Mouse (Mus musculus) hindbrain, embryonic 12.5 days (tissue): Measurements from ENCODE around the gene Stag1. TPM values are rescaled to one million over a fixed set of nuclear protein-coding genes. Genes with fewer than 3 reads are reported as not detected.

ENCODE experiments used
- ATAC-seq: fragments of 200-750 bp; cut with Nextera tagmentation; 2 replicates; pipeline ENCODE4 v1.8.0; 2017; ENCODE audit warnings: moderate TSS enrichment; ENCODE audit not compliant: low FRiP score
- H3K27ac ChIP-seq: fragments of 300-500 bp; sonication (generic); 2 replicates; pipeline ENCODE4 v1.5.1; 2016; ENCODE audit warnings: mild to moderate bottlenecking
- H3K27me3 ChIP-seq: fragments of 300-500 bp; sonication (generic); 2 replicates; pipeline ENCODE4 v1.6.1; 2016; ENCODE audit warnings: mild to moderate bottlenecking
- H3K36me3 ChIP-seq: fragments of 300-500 bp; sonication (generic); 2 replicates; pipeline ENCODE4 v1.6.1; 2016; ENCODE audit warnings: mild to moderate bottlenecking
- H3K4me1 ChIP-seq: fragments of 300-500 bp; sonication (generic); 2 replicates; pipeline ENCODE4 v1.6.1; 2016
- H3K4me2 ChIP-seq: fragments of 300-500 bp; sonication (generic); replicated peaks from 2 replicates; pipeline ENCODE4 v1.6.1; 2016; ENCODE audit warnings: mild to moderate bottlenecking
- H3K4me3 ChIP-seq: fragments of 300-500 bp; sonication (generic); 2 replicates; pipeline ENCODE4 v1.5.1; 2016; ENCODE audit warnings: mild to moderate bottlenecking
- H3K9ac ChIP-seq: fragments of 300-500 bp; sonication (generic); 2 replicates; pipeline ENCODE4 v1.6.1; 2016; ENCODE audit warnings: mild to moderate bottlenecking, moderate library complexity
- H3K9me3 ChIP-seq: fragments of 300-500 bp; sonication (generic); replicated peaks from 2 replicates; pipeline ENCODE4 v1.6.1; 2016; ENCODE audit warnings: mild to moderate bottlenecking
- WGBS: fragments of 180-500 bp; shearing (Covaris S2); methylation state at CpG from one replicate; pipeline ENCODE4 v1.1.7; 2016; 5-methylcytosine and 5-hydroxymethylcytosine counted together
- polyA plus RNA-seq: library from polyadenylated mRNA; unstranded; fragments of >200 nt; fragmentation: Nextera tagmentation; extraction: Ambion mirVana; gene quantifications from 2 replicates; pipeline ENCODE4 v1.2.1, GENCODE M21; 2016

The Stag1 gene
- polyA plus RNA-seq: 58.1 and 60.0 TPM in 2 replicates

GRCm38 (mm10) chr9:100597546-100597945 is at the start of gene Stag1:
Gene Stag1 (plus strand): TSS chr9:100597798.
- H3K27me3 ChIP-seq: no peaks in the 10 kb centered on the region
- WGBS: 84% methylated on average over 8 of the region's 8 CpGs

GRCm38 (mm10) chr9:100548313-100548712 is 49.3 kb upstream of the Stag1 start:
- ATAC-seq: no peak
- 87% methylated on average over 2 of the region's 2 CpGs for WGBS
- no peak overlapping the region for H3K27ac ChIP-seq

More at GRCm38 (mm10) chr9:100597546-100597945, at the start of gene Stag1:
- H3K4me3 ChIP-seq: no peak within 1 kb of the TSS
- no peak for ATAC-seq
- H3K9me3 ChIP-seq: 0 out of 2 replicates have a peak, but pooled peaks cover 3% of the 10 kb centered on the region
- no peak within 1 kb of the TSS for H3K4me2 ChIP-seq
- no peak within 1 kb of the TSS for H3K27ac ChIP-seq
- H3K4me1 ChIP-seq: peaks cover 8% of the 10 kb centered on the region; the same call in 1 of the 2 replicates
- H3K9ac ChIP-seq: no peak within 1 kb of the TSS
- H3K36me3 ChIP-seq: no peaks in the 10 kb centered on the region

GRCm38 (mm10) chr9:100555686-100556085 is 41.9 kb upstream of the Stag1 start:
- no peak for ATAC-seq
- Histone ChIP-seq H3K27me3 (no peaks in the 10 kb centered on the region), H3K9me3 (no peaks in the 10 kb centered on the region), H3K27ac (no peak overlapping the region), H3K36me3 (peaks cover 7% of the 10 kb centered on the region; the same call in 1 of the 2 replicates), H3K4me3 (no peak overlapping the region), H3K4me2 (no peak overlapping the region), H3K9ac (no peak overlapping the region), H3K4me1 (no peaks in the 10 kb centered on the region)
- 86% methylated on average over 5 of the region's 5 CpGs for WGBS

More at GRCm38 (mm10) chr9:100548313-100548712, 49.3 kb upstream of the Stag1 start:
- Histone ChIP-seq H3K36me3 (peaks cover 17% of the 10 kb centered on the region), H3K9ac (no peak overlapping the region), H3K9me3 (peaks cover 6% of the 10 kb centered on the region; the same call in 1 of the 2 replicates), H3K4me2 (no peak overlapping the region), H3K27me3 (no peaks in the 10 kb centered on the region), H3K4me1 (peaks cover 22% of the 10 kb centered on the region), H3K4me3 (no peak overlapping the region)

GRCm38 (mm10) chr9:100558023-100558573 is 39.5 kb upstream of the Stag1 start:
- ATAC-seq: no peak
- WGBS: 79% methylated on average over 4 of the region's 4 CpGs
- H3K4me1 ChIP-seq: no peaks in the 10 kb centered on the region
- no peak overlapping the region for H3K4me3 ChIP-seq
- no peaks in the 10 kb centered on the region for H3K36me3 ChIP-seq
- no peak overlapping the region for H3K4me2 ChIP-seq
- no peaks in the 10 kb centered on the region for H3K27me3 ChIP-seq
- H3K27ac ChIP-seq: no peak overlapping the region
- no peaks in the 10 kb centered on the region for H3K9me3 ChIP-seq
- H3K9ac ChIP-seq: no peak overlapping the region

- Histone ChIP-seq H3K9me3 (no peaks in the 10 kb centered on the region), H3K4me2 (no peak overlapping the region), H3K9ac (no peak overlapping the region), H3K27me3 (no peaks in the 10 kb centered on the region), H3K27ac (no peak overlapping the region), H3K36me3 (no peaks in the 10 kb centered on the region), H3K4me3 (no peak overlapping the region), H3K4me1 (no peaks in the 10 kb centered on the region)
- ATAC-seq: no peak
Measured at GRCm38 (mm10) chr9:100558991-100559390, 38.6 kb upstream of the Stag1 start.

GRCm38 (mm10) chr9:100560251-100560890 is 37.2 kb upstream of the Stag1 start:
- Histone ChIP-seq H3K9me3 (no peaks in the 10 kb centered on the region), H3K36me3 (no peaks in the 10 kb centered on the region), H3K4me3 (no peak overlapping the region), H3K9ac (no peak overlapping the region), H3K27ac (no peak overlapping the region), H3K4me2 (no peak overlapping the region), H3K27me3 (no peaks in the 10 kb centered on the region), H3K4me1 (no peaks in the 10 kb centered on the region)
- ATAC-seq: no peak
- WGBS: 88% methylated on average over 10 of the region's 10 CpGs

- H3K9ac ChIP-seq: peak overlapping the region; percentile 70
- peaks cover 12% of the 10 kb centered on the region for H3K4me1 ChIP-seq
- no peak overlapping the region for H3K27ac ChIP-seq
- H3K4me3 ChIP-seq: peak overlapping the region; percentile 63
- WGBS: 9% methylated on average over 32 of the region's 32 CpGs
- H3K9me3 ChIP-seq: no peaks in the 10 kb centered on the region
- H3K4me2 ChIP-seq: peak overlapping the region; percentile 67
- no peaks in the 10 kb centered on the region for H3K27me3 ChIP-seq
- peak; percentile 17; the same call in 1 of the 2 replicates for ATAC-seq
- H3K36me3 ChIP-seq: no peaks in the 10 kb centered on the region
Measured at GRCm38 (mm10) chr9:100569798-100570625, 27.6 kb upstream of the Stag1 start.

GRCm38 (mm10) chr9:100570626-100571233 is 26.9 kb upstream of the Stag1 start, which contains the start of gene Slc35g2:
Gene Slc35g2 (minus strand): TSS chr9:100571090.
- Histone ChIP-seq H3K9me3 (no peaks in the 10 kb centered on the region), H3K27ac (peak within 1 kb of the TSS; percentile 68; the same call in 1 of the 2 replicates), H3K36me3 (no peaks in the 10 kb centered on the region), H3K4me3 (peak within 1 kb of the TSS; percentile 63), H3K4me1 (peaks cover 12% of the 10 kb centered on the region), H3K27me3 (no peaks in the 10 kb centered on the region), H3K9ac (peak within 1 kb of the TSS; percentile 70), H3K4me2 (peak within 1 kb of the TSS; percentile 67)
- under 1% methylated on average over 55 of the region's 55 CpGs for WGBS
- peak; percentile 93 for ATAC-seq

GRCm38 (mm10) chr9:100571511-100571910 is 26.1 kb upstream of the Stag1 start:
- Histone ChIP-seq H3K27ac (no peak overlapping the region), H3K4me2 (peak overlapping the region; percentile 67), H3K4me1 (peaks cover 12% of the 10 kb centered on the region), H3K4me3 (peak overlapping the region; percentile 63; the same call in 1 of the 2 replicates), H3K9me3 (no peaks in the 10 kb centered on the region), H3K27me3 (no peaks in the 10 kb centered on the region), H3K36me3 (no peaks in the 10 kb centered on the region), H3K9ac (peak overlapping the region; percentile 70; the same call in 1 of the 2 replicates)
- no peak; the same call in 1 of the 2 replicates for ATAC-seq
- 71% methylated on average over 1 of the region's 1 CpGs for WGBS

GRCm38 (mm10) chr9:100573300-100573699 is 24.3 kb upstream of the Stag1 start:
- ATAC-seq: no peak
- Histone ChIP-seq H3K27ac (no peak overlapping the region), H3K9me3 (no peaks in the 10 kb centered on the region), H3K27me3 (no peaks in the 10 kb centered on the region), H3K36me3 (no peaks in the 10 kb centered on the region), H3K4me2 (no peak overlapping the region), H3K4me1 (peaks cover 12% of the 10 kb centered on the region), H3K4me3 (no peak overlapping the region), H3K9ac (no peak overlapping the region)
- WGBS: 82% methylated on average over 2 of the region's 2 CpGs

GRCm38 (mm10) chr9:100573942-100574341 is 23.7 kb upstream of the Stag1 start:
- Histone ChIP-seq H3K4me1 (peaks cover 12% of the 10 kb centered on the region), H3K36me3 (no peaks in the 10 kb centered on the region), H3K27ac (no peak overlapping the region), H3K9me3 (no peaks in the 10 kb centered on the region), H3K4me2 (no peak overlapping the region), H3K4me3 (no peak overlapping the region), H3K27me3 (no peaks in the 10 kb centered on the region), H3K9ac (no peak overlapping the region)
- ATAC-seq: no peak
- WGBS: 58% methylated on average over 5 of the region's 5 CpGs
